Mouse (Mus musculus) adrenal gland, adult (tissue): ENCODE measurements at regions not wholly inside any gene's neighbourhood (a gene's known extent, or its start where the extent isn't known, plus 50 kb on each side); places are given as distances from the start of the nearest gene placed in this dataset.

Source experiments
- DNase-seq, 2 experiments: peaks; one replicate each; pipeline ENCODE4 v3.0.0; 2022 to 2023; ENCODE audit warnings: low spot score in 1 of 2; ENCODE audit not compliant: inconsistent age in 2 of 2

DNA sequence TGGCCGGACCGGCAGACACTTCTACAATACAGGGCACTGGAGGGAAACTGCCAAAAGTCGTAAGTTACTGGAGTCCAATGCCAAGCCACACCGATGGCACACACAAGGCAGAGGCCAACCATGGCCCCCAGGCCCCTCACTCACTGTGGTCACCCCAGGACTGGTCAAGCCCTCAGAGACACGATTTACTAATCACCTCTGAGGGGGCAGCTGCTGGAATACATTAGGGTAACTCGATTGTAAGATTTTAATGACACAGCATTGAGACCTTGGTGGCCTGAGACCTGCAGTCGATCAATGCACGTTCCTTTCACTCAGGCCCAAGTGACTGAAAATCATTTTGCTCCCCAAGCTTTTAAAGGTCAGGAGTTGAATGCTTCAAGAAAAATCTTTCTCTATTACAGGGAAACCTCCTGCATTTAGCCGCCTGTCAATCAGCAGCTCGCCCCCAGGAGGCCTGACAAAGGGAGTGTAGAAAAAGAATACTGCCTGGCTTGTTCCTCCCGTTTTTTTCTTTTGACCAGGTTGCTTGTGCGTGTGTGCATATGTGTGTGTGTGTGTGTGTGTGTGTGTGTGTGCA is 156.2 kb downstream of the Tle3 start:
- DNase-seq: no peak

DNA sequence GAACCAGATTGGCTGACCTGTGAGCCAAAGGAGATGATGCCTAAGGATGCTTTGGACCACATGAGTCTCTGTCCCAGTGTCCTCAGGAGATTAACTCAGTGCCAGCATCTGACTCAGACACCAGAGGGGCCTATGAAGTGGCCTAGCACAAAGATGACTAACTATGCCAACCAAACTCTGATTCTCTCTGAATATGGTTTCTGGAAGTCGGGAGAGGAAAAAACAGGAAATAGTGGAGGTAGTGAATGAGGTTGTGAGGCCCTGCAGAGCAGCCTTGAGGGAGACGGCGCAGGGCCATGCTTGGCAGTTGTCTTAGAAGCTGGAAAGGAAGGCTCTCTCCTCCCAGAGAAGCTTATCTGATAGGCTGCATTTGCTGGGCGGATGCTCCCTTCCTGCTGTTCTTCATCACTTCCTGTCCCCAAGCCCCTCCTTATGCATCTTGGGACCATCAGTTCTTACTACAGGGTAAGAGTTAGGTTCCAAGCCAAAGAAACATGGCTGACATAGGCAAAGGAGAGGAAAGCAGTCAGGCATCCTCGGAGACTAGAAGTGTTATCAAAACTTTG is 155.4 kb downstream of the Tle3 start:
- DNase-seq: no peak

DNA sequence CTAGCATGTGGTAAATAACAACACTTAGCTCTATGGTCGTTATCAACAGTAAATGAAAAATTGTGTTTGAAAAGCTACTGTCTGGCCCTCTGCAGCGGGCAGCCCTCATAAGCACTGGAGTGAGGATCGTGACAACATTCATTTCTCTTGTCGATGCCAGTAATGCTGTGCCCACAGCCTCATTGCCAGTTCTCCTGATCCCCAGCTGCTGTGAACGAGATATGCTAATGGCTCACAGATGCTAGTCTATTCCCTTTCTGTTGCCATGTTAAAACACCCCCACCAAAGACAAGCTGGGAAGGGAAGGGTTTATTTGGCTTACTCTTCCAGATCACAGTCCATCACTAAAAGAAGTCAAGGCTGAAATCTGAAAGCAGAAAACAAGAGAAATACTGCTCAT is 148.0 kb downstream of the Tle3 start:
- no peak for DNase-seq

DNA sequence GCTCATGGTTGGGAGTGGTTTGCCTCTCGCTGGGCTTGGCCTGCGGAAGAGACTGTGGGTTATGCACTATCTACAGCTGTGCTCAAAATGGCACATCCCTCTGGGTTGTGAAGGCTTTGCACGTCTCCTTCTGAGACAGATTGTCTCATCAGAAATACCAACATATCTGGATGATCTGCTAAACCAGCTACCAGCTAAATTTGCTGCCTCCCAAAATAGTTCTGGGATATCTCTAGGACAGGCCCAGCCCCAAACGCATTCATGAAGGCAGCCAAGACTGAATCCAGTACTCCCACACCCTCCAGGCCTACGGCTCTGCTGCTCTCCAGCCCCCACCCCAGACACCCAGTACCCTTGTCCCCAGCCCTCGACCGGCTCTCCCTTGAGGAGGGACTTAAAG is 145.7 kb downstream of the Tle3 start:
- DNase-seq: no peak

DNA sequence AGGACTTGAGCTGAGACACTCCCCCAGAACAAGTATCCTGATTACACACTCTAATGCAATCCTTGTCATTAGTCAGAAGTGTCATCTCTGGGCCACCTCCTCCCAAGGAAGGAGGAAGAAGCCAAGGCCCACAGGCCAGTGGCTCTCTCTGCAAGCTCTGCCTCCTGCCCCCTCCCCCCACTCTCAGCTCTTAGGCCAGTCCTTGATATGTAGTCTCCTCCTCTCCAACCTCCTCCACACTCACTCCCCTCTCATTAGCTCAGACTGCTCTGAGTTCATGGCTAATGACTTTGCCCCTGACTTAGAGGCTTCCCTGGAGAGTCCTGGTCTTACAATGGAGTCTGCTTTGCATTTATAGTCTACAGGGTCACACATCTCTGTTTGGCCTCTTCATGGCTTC is 139.3 kb downstream of the Tle3 start:
- DNase-seq: peak in 1 of 2 experiments; percentile 64

DNA sequence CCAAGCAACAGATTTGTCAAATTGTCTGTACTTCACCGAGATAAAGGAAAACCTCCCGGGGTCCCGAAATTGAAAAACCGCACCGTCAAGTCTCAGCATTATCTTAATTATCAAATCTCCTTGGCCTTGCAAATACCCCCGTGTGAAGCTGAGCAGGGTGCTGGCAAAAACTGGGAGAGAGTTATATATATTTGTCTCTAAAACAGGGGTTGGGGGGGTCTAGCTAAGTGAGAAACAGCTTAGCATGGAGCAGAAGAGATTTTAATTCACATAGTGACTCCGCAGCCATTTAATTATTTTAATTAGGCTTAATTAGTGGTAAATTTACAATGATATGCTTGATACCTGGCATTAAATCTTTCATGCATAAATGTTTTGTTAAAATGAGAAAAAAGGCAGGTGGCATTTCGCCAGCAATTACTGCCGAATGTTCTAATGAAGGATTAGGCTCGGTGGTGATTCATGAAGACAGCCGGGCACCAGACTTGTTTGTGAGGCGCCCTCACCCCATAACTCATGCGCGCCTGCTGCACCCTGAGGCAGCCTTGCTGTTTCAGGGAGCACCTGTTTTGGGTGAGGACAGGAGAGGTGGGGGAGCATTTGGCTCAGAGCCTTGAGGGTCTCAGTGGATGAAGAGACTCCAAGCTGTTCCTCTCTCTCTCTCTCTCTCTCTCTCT is 138.2 kb downstream of the Tle3 start:
- peak in 1 of 2 experiments; percentile 41 for DNase-seq

DNA sequence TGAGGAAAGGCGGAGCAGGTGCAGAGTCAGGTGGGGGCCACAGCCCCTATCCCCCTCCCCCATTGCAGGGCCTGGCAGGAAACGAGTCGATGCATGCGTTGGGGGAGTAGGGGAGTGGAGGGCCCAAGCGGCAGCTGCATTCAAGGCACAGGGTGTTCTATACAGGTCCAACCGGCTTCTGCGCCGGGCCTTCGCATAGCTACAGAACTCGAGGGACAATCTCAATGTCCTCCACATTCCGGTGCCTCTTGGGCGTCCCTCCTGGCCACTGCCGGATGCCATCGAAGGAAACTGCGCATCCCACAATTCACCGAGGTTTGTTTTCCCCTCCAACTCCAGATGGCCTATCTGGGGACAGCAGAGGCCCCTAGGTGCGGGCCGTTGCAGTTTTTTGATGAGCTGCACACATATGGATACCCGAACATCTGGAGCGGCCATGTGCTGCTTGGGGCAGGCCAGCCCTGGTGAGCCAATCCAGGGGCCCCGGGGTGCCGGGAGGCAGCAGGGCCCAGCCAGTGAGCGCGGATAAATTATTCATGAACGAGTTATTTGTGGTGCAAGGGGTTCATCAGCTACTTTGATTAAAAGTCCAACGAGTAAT is 137.5 kb downstream of the Tle3 start:
- no peak for DNase-seq

DNA sequence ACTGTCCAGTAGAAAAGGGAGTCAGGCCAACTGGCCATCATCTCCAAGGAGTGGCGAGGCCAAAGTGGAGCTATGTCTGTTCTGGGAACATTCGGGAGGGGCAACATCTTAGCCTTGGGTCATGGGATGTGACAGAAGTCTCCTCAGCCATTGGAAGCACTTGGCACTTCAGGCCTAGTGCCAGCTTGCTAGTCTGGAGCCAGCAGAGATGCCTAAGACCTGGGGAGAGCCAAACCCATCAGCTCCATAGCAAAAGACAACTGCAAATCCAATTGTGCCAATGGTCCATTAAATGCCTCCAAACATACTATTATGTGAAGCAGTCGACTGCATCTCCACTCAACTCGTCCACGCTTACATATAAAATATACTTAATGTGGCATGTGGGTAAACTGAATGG is 136.9 kb downstream of the Tle3 start:
- DNase-seq: no peak

DNA sequence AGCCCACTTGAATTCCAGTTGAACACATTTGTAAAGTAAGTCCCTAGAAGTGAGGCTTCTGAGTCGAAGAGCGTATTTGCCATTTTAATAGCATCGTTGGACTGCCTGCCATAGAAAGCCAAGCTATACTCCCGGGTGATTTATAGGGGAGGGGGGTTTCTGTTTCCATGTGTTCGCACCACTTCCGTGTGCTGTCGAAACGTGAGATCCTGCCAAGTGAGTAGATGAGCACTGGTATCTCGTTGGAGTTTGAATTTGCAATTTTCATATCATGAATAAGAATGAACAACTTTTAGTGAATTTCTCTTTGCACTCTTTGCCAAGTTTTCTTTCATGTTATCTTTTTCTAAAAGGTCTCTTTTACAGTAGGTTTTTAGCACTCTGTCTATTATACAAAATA is 128.7 kb downstream of the Tle3 start:
- DNase-seq: no peak

DNA sequence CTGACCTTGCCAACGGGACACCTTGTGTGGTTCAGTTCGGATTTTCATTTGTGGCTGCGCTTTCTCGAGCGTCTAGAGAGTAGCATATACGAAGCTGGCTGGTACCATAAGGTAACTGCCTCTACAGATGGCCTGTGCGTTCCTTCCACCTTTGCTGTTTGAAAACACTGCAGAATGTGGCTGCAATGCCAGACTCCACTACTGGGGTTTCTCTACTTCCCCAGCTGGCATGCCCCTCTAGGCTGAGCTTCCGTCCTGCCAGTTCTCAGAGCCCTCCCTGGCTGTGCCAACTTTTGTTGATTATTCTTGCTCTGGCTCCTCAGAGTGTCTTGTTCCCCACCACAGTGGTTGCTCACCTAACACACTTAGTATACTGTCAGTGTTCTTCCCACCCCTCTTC is 120.7 kb downstream of the Tle3 start:
- no peak for DNase-seq

DNA sequence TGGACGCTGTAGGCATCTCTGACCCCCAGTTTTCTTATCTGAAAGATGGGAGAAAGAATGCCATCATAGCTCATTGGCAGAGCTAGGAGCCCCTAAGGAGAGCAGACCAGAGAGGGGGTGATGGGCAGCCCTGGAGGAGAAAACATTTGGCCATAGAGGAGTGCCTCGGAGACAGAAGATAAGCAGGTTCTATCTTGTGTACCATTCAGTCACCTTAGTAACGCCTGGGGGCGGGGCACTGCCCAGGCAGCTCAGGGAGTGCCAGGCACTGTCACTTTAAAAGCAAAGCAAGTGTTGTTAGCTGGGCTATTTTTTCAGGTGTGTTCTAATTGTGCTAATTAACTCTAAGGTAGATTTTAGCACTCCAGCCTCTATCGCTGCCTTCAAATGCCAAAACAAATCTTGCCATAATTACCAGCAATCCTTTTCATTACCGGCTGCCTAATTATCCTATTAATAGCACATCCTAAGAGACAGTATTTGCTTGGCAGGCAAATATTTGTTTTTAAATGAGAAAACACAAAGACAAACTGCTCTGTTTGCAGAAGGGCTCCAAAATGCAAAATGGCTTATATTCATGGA is 119.1 kb downstream of the Tle3 start:
- no peak for DNase-seq

DNA sequence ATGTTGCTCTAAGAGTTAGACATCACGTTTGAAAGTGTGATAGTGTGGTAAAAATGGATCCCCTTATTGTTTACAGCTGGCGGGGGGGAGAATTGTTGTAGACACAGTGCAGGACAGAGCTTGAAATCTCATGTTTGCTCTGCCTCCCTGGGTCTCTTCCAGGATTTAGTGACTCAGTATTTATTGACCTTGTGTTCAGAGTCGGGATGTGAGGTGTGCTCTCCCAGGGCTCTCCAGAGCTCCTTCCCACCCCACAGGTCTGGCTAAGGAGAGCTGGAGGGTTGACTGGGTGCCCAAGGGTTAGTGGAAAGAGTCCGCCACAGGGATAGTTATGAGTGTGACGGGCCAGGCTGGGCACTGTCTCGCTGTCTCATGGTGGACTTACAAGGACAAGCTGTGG is 117.8 kb downstream of the Tle3 start:
- DNase-seq: peak; percentile 41 to 85

DNA sequence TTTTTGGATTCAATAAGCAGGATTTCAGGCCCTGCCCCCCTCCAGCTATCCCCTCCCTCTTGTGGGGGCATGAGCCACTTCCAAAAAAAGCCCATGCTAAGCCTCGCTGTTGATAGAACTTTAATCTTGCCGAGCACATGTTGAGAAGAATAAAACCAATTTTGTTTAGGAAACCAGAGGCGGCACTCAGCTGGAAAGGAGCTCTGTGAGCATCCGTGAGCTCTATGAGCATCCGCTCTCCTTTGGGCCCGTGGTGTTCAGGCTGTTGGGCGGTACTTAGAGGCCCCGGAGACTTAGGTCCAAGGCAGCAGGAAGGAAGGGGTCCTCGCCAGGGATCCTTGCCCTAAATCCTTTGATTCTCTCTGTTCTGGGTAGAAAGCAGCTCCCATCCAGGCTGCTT is 117.0 kb downstream of the Tle3 start:
- no peak for DNase-seq

DNA sequence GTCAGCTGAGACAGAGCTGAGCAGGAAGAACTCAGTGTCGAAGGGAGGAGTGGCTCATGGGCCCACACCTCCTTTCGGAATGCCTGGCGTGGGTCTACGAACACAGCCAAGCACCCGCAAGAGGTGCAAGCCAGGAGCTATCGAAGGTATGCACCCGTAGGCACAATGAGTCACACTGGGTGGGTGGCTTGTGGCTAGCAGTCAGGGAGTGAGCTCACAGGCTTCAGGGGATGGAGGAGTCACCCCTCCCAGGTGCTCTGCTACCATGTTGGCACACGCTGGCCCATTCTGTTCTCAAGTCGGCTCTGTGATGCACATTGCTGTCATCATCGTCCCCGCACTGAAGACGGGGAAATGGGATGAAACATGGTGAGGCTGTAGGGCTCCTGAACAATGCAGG is 115.7 kb downstream of the Tle3 start:
- DNase-seq: no peak

DNA sequence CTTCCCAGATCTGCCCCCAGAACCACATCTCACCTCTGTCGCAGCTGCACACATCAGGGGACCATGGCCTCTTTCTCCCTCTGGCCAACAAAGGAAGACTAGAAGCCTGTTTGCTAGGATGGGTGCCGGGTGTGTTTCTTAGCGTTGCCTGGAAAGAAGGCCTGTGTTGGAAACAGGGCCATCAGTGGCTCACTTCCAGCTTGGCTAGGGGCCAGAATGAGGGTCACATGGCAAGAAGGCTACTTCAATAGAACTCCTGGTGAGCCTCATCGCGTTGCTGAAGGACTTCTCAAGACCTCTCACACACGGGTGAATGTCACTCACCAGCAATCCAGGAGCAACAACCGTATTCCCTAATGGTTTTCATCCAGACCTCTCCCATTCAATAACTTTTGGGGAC is 115.0 kb downstream of the Tle3 start:
- DNase-seq: peak in 1 of 2 experiments; percentile 39

DNA sequence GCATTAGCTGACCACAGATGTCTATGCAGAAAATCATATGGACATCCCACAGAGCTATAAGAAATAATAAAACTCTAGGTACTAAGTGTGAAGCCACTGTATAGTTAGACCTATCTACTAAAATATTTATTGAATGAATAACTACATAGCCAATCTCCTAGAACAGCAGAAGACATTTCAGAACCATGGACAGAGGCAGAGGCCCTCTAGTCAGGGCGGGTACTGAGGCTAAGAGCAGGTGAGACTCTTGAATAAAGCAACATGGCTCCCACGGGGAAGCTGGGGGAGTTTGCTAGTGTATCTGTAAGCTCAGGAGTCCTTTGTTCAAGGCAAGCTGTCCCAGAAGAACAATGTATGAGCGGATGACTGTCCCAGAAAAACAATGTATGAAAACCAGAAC is 112.2 kb downstream of the Tle3 start:
- DNase-seq: peak in 1 of 2 experiments; percentile 72

DNA sequence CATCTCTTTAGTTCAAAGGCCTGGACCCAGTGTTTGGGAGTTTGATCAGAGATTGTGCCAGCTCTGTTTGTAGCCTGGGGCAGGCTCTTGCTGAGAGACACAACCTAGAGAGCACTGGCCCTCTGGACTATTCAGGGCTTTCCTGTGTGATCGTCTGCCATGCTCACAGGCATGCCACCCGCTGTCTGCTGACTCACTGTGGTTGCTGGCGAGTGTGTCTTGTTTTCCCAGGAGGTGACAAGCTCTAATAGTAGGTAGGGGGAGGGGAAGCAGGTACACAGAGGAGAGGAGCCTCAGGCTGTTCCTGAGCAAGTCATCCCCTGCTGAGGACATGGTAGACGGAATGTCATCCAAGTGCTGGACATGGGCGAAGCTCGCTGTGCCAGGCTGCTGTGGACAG is 107.5 kb downstream of the Tle3 start:
- DNase-seq: peak; percentile 25 to 59

DNA sequence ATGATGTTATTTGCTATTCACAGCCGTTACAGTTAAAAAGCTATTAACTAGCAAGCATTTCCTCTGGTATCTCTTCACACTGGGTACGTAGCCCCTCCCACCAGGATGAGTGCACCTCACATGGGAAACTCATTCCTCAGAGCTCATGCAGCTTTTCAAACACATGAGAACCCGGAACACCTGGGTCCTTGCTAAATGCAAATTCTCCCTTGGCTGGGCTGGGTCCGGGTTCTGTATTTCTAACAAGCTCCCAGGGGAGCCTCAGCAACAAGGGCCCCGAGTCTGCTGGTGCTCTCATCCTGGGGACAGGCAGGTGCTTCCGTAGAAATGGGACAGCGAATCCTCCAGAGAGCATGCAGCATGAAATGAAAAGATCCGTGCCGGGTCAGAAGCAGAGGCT is 106.7 kb downstream of the Tle3 start:
- no peak for DNase-seq

DNA sequence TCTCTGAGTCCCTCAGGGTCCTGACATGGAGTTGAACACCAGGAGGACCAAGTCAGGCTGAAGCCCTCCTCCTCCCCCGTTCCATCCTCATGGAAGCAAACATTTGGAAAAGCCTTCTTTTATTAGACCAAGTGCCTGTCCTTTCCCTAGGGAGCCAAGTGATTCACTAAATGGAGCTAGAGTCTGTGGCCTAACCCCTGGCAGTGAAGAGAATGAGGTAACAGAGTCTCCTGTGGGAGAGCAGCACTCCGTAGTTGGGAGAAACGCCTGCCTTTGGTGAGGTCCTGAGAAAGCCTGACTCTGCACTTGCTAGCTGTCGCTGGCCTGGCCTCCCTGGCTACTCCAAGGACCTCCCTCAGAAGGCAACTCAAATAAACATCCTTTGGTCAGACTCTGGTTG is 104.2 kb downstream of the Tle3 start:
- no peak for DNase-seq

DNA sequence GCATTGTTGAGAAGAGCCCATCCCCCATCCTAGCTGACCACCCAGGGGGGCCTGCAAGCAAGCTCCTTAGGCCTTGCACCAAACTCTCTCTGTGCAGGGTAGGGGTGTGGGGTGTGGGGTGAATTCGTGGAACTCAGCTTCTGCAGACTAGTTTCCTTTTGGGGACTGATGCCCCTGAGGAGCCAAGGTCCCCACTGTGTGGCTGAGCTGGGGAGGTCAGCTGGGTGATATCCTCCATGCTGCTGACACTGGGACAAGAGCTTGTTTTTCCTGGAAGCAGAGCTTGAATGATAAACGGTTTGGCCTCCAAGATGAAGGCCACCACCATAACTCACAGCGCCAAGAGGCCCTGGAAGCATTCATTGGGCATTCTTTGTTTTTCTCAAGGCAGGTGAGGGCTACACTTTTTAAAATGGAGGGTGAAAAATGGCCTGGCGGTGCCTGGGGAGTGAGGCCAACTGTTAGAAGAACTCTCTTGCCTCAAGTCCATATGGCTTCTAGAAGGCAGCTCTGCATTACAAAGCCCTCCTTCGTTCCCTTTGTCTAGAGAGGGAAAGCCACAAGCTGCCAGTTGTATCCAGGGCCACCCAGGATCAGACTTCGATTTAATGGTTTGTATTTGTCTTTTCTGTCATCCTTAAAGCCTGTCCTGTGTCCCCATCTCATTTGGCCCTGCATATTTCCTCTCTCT is 98.8 kb downstream of the Tle3 start:
- DNase-seq: peak; percentile 68 to 92

DNA sequence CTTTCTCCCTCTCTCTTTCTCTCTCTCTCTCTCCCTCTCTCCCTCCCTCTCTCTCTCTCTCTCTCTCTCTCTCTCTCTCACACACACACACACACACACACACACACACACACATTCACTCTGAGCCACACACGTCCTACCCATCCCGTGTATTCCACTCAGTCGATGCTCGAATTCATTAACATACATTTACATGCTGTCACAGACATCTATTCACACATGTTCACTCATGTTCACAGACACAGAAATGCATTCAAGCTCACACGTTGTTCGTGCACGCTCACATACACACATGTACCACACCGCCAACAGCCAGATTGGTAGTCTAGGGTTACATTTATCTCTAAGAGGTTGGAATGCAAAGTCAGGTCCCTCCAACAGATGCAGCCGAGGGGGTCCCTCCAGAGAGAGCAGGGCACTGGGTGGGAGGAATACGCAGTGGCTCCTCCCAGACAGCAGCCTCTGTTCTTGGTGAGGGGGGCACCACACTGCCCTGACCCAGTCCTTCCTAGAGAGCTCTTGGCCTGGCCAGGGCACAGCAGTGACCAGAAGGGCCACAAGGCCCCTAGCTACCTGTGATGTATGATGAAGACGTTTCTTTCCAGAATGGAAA is 96.8 kb downstream of the Tle3 start:
- no peak for DNase-seq
